Mouse (Mus musculus): Measurements from ENCODE around the gene Bicd2.

Bicd2 gene

DNA sequence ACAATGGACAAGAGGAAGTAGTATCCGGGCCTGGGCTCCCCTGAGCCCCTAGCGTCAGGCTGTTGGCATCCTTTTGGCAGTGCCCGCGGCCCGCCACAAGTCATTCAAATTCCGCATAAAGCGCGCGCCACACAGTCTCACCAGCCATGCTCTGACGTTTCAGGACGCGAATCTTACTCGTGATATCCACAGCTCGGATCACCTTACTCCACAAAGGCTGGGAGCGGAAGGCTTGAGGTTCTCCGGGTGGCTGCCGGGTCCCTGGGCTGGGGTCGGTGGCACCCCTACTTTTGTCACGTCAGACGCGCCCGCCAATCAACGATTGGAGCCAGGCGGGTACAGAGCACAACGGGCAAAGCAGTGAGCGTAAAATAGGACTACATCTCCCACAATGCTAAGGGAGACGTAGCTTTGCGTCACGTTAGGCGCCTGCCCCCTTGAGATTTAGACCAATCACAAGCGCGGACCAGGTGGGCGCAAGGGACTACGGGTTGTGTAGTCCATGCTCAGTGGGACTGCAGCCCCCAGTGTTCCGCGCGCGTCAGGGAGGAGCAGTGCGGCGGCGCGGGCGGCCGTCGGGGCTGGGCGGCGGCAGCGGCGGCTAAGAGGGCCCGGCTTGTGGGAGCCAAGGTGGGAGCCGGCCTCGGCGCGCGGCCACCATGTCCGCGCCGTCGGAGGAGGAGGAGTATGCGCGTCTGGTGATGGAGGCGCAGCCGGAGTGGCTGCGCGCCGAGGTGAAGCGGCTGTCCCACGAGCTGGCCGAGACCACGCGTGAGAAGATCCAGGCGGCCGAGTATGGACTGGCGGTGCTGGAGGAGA lies at the start of gene Bicd2:
TSS of gene Bicd2 (plus strand) at position 574 of the 819 bp plus-strand sequence.
- DNase-seq (ENCODE audit: low spot score): peak; percentile 98

DNA sequence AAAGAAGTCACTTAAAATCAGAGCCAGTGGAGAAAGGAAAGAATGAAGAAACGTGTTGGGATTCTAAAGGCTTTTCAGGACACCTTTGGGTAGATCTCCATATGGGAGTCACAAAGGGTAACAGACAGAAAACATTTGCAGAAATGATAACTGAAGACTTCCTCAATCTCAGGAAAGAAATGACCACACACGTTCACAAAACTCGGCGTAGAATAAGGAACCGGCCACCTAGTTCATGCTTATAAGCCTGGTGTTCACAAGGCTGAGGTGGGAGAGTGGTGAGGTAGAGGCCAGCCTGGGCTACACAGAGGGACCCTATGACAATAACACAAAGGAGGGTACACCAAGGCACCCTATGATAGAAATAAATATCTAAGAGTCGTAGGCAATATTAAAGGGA lies 49.4 kb upstream of the Bicd2 start:
- DNase-seq (ENCODE audit: low spot score): no peak

DNA sequence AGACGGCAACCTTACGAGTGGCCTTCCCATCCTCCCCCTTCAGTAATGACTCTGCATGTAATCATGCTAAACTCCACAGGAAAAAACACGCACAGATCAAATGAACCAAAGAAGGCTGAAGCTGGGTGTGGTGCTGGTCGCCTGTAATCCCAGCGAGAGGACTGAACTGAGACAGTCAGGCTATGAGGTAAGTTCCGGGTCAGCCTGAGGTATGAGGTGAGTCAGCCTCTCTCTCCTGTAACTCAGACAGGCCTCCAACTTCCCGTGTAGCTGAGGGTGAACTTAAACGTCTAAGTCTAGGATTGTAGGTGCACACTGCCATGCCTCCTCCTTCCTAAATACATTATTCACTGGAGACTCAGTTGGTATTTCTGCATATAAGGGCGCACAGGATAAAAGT lies 47.3 kb upstream of the Bicd2 start:
- no peak for DNase-seq (ENCODE audit: low spot score)

- no peak for DNase-seq (ENCODE audit: low spot score)
These were observed 45.1 kb upstream of the Bicd2 start for GRCm38 (mm10) chr13:49296270-49296669.

GRCm38 (mm10) chr13:49298514-49299381 lies 42.6 kb upstream of the Bicd2 start:
- DNase-seq (ENCODE audit: low spot score): peak; percentile 32

GRCm38 (mm10) chr13:49300771-49301170 lies 40.6 kb upstream of the Bicd2 start:
- no peak for DNase-seq (ENCODE audit: low spot score)

- DNase-seq (ENCODE audit: low spot score): no peak
These were observed 34.5 kb upstream of the Bicd2 start for GRCm38 (mm10) chr13:49306771-49307310.

GRCm38 (mm10) chr13:49307311-49307969 lies 33.9 kb upstream of the Bicd2 start:
- peak; percentile 69 for DNase-seq (ENCODE audit: low spot score)

DNA sequence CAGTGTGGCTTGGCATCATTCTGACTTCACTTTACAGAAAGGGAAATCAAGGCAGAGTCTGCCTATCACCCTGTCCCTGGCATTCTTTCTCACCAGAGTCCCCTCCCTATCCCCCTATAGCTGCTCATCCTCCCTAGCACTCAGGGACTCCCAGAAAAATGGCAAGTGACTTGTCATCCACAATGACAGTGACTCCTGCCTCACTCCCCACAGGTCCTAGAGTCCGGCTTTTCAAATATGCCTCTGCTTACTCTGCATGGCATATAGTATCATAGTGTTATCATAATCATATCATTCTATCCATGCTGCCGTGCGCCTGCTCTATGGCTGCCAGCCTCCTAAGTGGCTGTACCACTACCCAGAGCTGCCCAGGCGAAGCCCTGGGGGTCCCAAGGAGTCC lies 33.2 kb upstream of the Bicd2 start:
- DNase-seq (ENCODE audit: low spot score): no peak

- DNase-seq (ENCODE audit: low spot score): peak; percentile 75
These were observed 32.5 kb upstream of the Bicd2 start for GRCm38 (mm10) chr13:49308861-49309403.

DNA sequence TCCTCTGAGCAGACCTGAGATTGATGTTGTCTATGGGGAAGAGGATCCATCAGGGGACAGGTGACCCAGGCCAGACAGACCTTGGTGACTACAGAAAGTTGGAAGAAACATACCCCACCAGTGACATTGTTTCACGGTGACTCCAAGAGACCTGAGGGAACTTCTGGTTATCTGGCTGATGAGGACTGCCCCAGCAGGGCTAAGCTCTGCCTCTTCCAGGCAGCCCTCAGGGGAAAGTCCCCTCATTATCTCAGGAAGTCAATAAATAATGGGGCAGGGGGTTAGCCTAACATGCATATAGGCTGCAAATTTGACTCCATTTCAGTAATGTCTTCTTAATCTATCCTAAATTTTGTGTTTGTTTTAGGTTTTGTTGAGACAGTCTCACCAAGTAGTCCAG lies 31.9 kb upstream of the Bicd2 start:
- no peak for DNase-seq (ENCODE audit: low spot score)

DNA sequence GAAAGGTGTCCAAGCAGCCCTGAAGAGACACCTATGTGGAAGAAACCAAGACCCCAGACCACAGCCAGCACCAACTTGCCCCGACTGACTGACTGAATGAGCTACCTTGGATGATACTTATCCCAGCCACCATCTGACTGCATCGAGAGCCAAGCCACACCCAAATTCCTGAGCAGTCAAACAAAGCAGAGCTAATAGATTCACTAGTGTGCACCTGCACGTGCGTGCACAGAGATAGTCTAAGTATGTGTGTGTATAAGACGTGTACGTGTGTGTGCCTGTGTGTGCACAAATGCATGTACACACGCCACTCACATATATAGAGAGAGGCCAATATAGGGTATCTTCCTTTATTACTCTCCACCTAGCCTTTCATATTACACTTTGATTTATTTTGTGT lies 29.7 kb upstream of the Bicd2 start:
- DNase-seq (ENCODE audit: low spot score): no peak

- DNase-seq (ENCODE audit: low spot score): no peak
These were observed 24.8 kb upstream of the Bicd2 start for GRCm38 (mm10) chr13:49316386-49317162.

GRCm38 (mm10) chr13:49317508-49317907 lies 23.9 kb upstream of the Bicd2 start:
- no peak for DNase-seq (ENCODE audit: low spot score)

- no peak for DNase-seq (ENCODE audit: low spot score)
These were observed 23.5 kb upstream of the Bicd2 start for GRCm38 (mm10) chr13:49317914-49318313.

DNA sequence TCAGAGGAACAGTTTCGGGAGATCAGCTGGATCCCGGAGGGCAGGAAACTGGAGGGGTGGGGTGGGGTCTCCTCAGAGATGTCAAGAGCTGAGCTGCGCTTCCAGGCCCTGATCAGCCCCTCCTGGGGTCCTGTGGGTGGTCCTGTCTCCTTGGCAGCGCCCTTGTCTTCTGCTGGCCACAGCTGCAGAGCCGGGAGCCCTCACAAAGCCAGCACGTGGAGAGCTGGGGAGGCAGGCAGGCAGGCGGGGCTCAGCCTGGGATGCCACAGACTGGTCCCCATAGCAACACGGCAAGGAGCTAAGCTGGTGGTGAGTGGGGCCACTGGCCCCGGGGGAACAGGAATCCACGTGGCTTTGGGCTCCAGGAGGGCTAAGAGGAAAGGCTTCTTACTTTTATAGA lies 21.3 kb upstream of the Bicd2 start, which contains the start of gene Fgd3:
TSS of gene Fgd3 (minus strand) at position 272 of the 400 bp plus-strand sequence.
- DNase-seq (ENCODE audit: low spot score): no peak

GRCm38 (mm10) chr13:49320514-49320913 lies 20.9 kb upstream of the Bicd2 start:
- no peak for DNase-seq (ENCODE audit: low spot score)

- DNase-seq (ENCODE audit: low spot score): no peak
These were observed 19.9 kb upstream of the Bicd2 start for GRCm38 (mm10) chr13:49321452-49321851.

DNA sequence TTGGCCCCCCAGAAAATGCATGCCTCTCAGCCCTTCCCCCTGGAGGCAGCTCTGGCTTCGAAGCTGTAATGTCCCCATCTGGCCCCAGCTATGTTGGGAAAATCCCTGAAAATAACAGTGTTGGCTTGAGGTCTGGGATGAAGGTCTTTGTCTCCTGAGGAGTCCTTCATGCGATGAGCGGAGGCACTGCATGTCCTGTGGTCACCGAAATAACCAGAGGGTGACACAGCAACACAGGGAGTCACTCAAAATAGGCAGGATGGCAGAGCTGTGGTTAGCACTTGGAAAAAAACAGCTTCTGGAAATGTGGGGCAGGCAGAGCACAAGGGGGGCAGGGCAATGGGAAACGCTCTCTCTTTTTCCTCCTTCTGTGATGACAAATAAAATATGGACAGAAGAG lies 19.2 kb upstream of the Bicd2 start:
- no peak for DNase-seq (ENCODE audit: low spot score)

- no peak for DNase-seq (ENCODE audit: low spot score)
These were observed 18.6 kb upstream of the Bicd2 start for GRCm38 (mm10) chr13:49322739-49323138.

DNA sequence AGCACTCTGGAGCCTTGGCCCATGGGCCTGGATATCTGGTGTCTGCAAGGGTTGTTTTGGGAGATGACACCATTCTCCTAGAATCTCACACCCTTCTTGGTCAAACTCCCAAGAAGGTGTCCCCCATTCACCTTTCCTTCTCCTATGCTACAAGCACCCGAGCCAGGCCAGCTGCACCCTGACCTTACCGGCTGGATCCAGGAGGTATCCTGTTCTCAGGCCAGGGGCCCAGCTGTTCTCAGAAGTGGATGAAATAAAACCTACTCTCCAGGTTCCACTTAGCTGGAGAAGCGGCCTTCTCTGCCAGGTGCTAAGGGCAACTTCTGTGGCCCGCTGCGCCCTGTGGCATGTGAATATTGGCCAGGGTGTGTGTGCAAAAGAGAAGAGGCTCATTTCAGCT lies 16.5 kb upstream of the Bicd2 start:
- no peak for DNase-seq (ENCODE audit: low spot score)

Data from lung, postnatal 25 days (tissue).